Mouse (Mus musculus): ENCODE measurements around the gene Gm33543.

Gene Gm33543

GRCm38 (mm10) chr10:95777071-95777470, 65.7 kb downstream of the Gm33543 start:
- no peaks in the 10 kb centered on the region for H3K36me3 ChIP-seq (ENCODE audit: control insufficient read depth, insufficient read depth, low read length, poor library complexity, severe bottlenecking)
- DNase-seq (ENCODE audit: low read depth, low spot score): no peak
- H3K27me3 ChIP-seq (ENCODE audit: control insufficient read depth, insufficient read depth, low read length, poor library complexity, severe bottlenecking): no peaks in the 10 kb centered on the region

GRCm38 (mm10) chr10:95774856-95775255, 67.9 kb downstream of the Gm33543 start:
- no peaks in the 10 kb centered on the region for H3K27me3 ChIP-seq (ENCODE audit: control insufficient read depth, insufficient read depth, low read length, poor library complexity, severe bottlenecking)
- no peak for DNase-seq (ENCODE audit: low read depth, low spot score)
- H3K36me3 ChIP-seq (ENCODE audit: control insufficient read depth, insufficient read depth, low read length, poor library complexity, severe bottlenecking): no peaks in the 10 kb centered on the region

- H3K36me3 ChIP-seq (ENCODE audit: control insufficient read depth, insufficient read depth, low read length, poor library complexity, severe bottlenecking): no peaks in the 10 kb centered on the region
- H3K27me3 ChIP-seq (ENCODE audit: control insufficient read depth, insufficient read depth, low read length, poor library complexity, severe bottlenecking): no peaks in the 10 kb centered on the region
- no peak for DNase-seq (ENCODE audit: low read depth, low spot score)
Measured at GRCm38 (mm10) chr10:95774001-95774628, 68.6 kb downstream of the Gm33543 start.

Measured in splenic B cell, adult 2 months (primary cell).